Mouse (Mus musculus) embryo, embryonic 9.5 days (tissue): Measurements from ENCODE around the gene Arel1.

Experiments
- DNase-seq: peaks from one replicate; pipeline ENCODE4 v3.0.0-alpha.2; 2017; ENCODE audit errors: extremely low spot score

Arel1 gene

DNA sequence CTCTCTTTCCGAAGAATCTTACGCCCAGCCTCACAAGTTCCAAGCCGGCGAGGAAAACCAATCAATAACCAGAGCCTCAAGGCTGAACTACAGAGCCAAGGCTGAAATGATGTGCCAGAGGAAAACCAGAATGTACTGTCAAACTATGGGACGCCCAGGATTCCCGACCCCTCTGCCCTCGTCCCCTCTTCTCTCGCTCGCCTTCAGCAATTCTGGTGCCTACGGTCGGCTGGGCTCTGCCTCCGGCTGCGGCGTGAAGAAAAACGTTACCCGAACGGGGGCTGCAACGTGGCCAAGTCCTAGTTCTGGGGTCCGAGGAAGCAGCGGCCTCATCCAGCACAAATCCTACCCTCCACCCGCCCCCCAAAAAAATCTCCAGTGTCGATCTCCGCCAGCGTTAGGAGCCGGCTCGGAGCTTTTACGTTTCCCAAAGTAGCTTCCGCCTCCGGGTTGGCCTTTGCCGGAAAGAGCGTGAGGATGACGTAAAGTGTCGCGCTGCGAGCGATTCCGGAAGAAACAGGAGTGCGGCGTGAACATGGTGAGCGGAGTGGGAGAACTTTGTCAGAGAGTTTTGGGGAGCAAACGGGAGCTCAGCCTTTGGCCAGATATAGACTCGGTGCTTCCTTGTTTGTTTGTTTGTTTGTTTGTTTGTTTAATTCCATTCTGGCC lies at the start of gene Arel1, which contains the start of gene Fcf1:
TSS of gene Arel1 (minus strand) at position 473 of the 669 bp plus-strand sequence.
TSS of gene Fcf1 (plus strand) at position 470 of the 669 bp plus-strand sequence.
- peak; percentile 86 for DNase-seq

DNA sequence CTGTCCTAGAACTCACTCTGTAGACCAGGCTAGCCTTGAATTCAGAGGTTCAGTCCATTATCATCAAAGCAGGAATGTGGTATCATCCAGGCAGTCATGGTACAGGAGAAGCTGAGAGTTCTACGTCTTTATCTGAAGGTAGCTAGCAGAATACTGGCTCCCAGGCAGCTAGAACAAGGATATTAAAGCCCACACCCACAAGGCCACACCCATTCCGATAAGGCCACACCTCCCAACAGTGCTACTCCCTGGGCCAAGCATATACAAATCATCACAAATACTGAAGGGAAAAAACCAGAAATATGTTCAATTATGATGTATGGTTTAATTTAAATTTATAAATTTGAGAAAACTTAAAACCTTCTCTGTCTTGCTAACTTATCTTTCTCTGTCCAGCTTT lies 41.5 kb upstream of the Arel1 start:
- no peak for DNase-seq

DNA sequence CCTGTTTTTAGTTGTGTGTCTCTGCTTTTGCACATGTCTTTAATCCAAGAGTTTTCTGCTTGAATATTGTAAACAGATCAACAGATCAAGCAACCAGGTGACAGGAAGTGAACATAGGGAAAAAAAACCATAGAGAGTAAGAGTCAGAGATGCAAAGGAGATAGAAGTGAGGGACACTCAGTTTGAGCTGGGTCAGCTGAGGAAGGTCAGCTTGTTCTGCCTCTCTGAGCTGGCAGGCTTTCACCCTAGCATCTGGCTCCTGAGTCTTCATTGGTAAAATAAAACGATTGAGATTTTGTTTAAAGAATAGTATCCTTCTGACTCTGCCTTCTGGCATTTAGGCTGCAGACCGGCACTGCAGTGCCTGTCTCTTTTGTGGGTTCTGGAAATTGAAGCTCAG lies 39.8 kb upstream of the Arel1 start:
- no peak for DNase-seq

DNA sequence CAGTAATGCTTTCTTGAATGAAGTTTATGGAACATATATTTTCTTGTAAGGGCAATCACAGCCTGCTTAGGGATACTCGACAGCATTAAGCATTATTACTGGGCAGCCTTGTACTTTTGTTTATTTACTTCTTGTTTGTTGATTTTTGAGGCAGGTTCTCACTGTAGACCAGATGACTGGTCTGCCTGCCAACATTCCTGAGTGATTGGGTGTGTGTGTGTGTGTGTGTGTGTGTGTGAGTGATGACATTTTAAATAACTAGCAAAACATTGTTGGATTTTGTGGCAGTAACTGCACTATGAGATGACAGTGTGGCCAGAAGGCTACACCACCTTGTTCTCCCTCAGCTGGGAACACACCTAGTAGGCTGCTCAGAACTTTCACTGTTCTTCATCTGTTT lies 39.1 kb upstream of the Arel1 start:
- DNase-seq: no peak

DNA sequence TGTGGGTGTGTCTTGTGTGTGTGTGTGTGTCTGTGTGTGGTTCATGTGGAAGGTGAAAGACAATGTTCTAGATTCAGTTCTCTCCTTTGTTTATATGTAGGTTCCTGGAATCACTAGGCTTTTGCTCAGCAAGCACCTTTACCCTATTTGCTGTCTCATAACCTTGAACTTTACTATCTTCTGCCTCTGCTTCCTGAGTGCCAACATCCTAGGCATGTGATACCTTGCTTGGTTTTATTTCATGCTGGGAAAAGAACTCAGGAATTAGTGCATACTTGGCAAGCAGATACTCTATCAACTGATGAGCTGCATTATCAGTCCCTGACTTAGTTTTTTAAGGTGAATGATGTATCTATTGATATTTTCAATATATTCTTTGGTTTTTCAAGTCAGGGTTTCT lies 36.3 kb upstream of the Arel1 start:
- DNase-seq: no peak

DNA sequence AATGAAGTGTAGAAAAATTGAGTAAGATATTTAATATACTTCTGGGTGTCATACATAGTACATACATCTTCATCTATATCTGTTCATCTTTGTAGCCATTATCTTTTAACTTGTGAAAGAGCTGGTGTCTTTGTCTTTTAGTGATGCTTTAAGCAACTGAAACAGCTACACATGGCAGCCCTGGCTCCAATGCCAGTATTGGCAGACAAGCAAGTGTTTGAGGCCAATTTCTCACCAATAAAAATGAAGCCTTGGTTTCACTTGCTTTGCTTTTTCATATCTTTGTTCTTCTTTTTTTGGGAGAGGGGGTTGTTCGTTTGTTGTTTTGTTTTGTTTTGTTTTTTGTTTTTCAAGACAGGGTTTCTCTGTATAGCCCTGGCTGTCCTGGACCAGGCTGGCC lies 35.5 kb upstream of the Arel1 start:
- DNase-seq: no peak

DNA sequence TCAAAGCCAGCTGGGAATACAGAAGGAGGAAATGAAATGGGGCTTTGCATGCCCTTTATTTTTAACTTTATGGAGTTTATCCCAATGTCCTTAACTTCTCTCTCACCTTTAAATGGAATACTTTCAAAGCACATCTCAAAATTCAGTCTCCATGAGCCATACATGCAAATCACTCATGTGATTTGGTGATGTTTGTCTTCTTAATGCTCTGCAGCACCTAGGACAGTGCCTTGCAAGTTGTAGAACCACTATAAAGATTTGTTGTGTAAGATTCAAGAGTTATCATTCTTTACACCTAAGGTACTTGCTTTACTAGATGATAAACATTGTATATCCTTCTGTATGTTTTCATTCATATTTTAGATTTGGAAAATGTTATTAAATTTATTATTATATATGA lies 28.4 kb upstream of the Arel1 start:
- no peak for DNase-seq

DNA sequence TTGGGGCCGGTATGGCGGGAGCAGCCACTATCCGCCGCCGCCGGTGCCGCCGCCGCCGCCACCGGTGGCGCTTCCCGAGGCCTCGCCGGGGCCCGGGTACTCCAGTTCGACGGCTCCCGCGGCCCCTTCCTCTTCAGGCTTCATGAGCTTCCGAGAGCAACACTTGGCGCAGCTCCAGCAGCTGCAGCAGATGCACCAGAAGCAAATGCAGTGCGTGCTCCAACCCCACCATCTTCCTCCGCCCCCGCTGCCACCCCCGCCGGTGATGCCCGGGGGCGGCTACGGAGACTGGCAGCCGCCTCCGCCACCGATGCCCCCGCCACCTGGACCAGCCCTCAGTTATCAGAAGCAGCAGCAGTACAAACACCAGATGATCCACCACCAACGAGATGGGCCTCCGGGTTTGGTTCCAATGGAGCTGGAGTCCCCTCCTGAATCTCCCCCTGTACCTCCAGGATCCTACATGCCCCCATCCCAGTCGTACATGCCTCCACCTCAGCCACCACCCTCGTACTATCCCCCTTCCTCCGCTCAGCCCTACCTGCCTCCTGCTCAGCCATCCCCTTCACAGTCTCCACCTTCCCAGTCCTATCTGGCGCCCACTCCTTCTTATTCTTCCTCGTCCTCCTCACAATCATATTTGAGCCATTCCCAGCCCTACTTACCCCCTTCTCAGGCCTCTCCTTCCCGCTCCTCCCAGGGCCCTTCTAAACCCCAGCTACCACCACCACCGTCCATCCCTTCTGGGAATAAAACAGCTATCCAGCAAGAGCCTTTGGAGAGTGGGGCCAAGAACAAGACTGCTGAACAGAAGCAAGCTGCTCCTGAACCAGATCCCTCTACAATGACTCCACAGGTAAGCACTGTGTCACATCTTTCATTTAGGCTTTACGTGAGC lies 26.1 kb upstream of the Arel1 start:
- peak; percentile 10 for DNase-seq

DNA sequence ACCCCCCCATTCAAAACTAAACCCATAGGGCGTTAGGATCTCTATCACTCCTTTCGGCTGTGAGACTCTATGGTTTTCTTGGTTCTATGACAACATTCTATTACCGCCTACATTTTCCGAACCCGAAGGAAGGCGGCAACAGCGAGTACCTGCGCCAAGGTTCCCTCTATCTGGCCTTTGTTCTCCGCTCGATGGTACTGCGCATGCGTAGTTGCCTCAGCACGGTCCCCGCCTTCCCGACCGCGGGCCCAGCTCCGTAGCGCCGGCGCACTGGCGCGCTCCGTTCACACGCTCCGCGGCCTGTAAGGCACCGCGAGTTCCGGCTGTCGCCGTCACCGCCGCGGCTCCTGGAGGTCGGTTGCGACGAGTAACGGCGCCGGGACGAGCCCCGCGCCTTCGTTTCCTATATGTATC lies 25.4 kb upstream of the Arel1 start, which contains the start of gene Ylpm1:
TSS of gene Ylpm1 (plus strand) at position 239 of the 414 bp plus-strand sequence.
- peak; percentile 95 for DNase-seq

DNA sequence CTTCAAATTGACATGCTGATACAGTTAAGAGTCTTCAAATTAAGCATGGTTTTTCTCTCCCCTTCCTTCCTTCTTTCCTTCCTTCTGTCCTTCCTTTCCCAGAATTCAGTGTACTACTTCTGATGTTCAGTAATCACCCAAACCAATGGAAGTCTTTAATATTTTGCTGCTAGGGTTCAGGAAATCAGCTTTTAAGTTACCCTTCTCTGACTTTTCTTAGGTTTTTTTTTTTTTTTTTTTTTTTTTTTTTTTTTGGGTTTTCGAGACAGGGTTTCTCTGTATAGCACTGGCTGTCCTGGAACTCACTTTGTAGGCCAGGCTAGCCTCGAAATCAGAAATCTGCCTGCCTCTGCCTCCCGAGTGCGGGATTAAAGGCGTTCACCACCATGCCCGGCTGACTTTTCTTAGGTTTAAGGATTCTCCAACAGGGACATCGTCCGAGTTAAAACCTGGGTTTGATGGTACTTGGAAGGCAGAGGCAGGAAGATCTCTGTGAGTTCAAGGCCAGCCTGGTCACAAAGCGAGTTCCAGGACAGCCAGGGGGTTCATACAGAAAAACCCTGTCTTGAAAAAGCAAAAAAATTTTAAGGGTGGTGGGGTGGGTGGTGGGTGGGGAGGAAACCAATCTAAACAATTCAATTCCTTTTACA lies 24.5 kb upstream of the Arel1 start:
- DNase-seq: peak; percentile 1

DNA sequence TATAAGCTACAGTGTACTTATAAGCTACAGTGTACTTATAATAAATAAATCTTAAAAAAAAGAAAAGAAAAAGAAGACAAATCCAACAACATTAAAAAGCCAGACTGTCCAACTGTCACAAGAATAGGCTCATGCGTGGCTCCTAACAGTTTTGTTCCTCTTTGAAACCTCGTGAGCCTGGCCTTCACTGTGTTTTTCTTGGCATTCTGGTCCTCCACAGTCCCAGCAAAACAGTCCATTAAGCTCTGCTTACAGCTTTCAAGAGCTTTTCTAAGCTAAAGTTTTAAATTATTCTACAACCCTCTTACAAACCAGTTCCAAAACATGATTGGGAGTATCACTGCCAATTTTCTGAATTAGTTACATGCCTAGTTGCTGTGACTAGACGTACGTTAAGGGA lies 18.8 kb upstream of the Arel1 start:
- no peak for DNase-seq

DNA sequence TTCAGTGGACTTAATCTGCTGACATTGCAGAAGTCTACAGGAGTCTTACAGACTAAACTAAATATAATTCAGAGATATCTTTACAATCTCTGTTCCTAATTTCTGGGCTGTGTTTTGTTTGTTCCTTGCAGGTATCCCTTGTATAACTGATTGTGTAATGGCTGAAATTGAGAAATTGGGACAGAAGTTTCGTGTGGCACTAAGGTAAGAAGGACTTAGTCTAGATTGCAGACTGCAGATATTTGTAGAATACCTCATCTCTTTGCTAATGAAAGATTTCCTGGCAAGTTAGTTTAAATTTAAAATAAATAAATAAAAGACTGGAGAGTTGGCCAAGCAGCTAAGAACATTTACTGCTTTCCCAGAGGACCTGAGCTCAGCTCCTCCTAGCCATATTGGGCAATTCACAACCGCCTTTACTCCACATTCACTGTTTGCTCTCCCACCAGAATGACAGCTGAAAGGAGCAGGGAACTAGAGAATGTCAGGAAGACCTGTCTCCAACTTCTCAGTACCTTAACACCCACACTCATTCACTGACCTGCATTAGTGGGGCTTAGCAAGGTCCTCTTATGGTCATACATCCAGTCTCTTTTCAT lies 8.7 kb upstream of the Arel1 start:
- DNase-seq: no peak

DNA sequence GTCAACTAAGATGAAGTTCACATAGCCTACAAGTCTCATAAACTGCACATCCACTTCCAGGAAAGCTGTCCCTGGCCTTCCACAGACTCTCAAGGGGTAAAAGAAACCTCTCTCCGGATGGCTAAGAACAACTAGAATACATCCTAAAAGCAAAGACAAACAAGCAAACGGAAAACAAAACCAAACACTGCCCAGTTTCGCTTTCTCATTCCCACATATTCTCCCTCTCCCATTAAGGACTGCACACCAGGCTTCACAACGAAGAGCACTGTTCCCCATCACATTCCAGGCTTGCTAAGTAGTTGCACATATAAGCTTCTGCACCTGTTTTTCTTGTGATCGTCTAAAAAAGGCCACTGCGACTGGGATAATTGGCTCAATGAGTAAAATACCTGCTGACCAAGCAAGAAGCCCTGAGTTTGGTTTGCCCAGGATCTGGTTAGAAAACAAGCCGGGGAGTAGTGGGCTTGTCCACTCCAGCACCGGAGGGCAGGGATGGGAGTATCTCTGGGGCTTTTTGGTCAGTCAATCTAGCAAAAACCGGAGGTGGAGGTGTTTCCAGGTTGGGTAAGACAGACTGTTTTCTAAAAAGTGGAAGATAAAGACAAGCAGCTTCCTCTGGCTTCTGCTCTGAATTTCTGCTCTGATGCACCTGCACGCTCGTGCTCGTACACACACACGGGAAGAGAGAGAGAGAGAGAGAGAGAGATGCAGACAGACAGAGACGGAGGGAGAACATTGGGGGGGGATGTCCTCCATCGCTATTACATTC lies 858 bp downstream of the Arel1 start:
- DNase-seq: no peak

DNA sequence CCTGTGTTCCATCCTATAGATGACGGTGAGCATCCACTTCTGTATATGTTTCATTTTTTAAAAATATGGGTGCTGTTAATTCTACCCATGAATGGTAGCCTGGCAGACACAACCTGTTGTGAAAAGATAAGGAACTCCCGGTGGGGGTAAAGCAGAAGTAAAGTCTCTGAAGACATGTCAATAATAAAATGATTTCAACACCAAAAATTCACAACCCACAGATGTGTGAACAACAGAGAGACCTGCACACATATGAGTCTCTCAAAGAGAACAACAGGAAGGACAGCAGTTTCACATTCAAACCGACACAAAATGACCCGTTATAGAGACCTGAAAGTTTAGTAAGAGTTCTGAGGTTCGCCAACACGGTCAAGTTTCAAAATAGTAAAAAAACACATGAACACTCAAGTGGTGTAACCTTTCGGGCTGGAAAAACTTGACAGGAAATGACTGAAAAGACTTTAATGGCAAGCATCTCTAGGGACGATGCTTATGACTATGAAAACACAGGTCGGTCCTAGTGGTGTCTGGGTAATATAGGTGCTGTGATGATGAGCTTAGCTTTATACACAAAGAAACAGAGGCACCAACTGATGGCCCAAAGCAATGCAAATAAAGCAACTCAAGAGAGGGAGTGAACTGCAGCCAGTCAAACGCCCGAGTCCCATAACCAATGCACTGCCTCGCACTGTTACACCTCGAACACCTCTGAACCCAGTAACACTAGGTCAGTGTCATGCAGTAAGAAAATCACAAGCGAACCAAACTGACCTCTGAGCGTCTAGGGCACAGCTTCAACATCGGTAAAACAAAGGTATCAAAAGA lies 1.7 kb downstream of the Arel1 start:
- DNase-seq: no peak

DNA sequence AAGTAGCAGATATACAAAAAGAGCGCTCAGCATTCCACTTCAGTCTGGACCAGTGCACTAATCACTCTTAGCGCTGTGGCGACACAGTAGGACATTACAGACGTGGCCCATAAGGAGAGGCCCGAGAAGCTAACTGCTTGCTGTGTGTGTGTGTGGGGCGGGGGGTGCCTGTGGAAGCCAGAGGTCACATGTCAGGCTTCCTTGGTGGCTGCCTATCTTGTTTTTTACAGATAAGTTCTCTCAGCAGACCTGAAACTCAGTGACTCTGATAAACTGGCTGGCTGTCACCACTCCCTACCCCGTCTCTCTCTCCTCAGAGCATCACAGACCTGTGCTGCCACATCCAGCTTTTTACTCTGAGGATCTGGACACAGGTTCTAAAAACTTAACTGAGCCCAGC lies 8.1 kb downstream of the Arel1 start:
- no peak for DNase-seq

DNA sequence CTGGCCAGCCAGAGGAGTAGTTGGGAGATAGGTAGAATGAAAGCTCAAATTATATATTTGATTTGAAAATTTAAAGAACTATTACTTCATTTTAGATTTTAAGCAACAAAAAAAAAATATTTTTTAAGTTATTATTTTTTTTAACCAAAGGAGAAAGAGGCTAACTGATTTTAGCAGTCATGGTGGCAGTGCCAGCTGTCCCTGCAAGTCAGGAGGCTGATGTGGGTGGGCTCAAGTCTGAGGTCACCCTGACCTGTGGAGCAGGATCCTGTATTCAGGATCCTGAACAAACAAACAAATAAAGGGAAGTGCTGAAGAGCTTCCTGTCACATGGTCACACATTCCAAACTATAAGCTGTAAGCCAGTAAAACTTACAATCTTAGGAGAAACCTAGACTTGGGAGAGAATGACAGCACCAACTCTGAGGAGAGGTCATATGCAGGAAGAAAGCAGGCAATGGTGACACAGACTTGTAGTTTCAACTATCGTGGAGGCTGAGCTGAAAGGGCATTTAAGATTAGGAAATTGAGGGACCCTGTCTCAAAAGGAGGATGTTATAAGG lies 11.8 kb downstream of the Arel1 start:
- no peak for DNase-seq

DNA sequence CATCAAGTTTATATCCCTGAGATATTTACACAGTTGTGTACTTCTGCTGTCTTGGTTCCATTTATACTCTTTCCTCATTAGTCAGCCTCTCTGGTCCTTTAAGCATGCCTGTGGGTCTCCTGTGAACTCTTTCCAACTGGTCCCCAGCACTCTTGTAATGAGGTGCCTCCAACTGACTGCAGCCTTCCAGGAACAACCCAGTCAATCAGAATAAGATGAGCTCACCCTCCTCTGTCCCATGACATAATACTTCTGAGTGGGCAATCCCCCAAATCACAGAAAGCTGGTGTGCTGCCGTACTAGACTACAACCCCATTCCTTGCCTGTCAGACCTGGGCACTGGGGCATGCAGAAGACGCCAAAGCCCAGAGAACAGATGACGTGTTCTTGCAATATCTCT lies 14.4 kb downstream of the Arel1 start:
- DNase-seq: no peak

DNA sequence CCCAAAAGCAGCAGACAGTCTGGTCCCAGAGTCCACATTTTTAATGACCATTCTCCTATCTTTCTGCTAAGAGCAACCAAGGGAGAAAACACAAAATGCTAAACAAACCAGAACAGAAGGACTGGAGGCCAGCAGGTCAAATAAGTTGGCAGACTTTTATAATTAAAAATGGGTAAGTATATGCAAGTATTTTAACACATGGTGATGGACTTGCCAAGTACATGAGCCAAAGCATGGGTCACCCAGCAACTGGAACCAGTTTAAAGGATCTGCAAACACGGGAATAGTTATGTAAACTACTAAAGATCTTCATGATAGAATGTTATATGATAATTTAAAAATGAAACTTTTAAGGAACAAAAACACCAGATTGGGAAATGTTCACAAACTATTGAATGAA lies 18.3 kb downstream of the Arel1 start:
- DNase-seq: no peak

DNA sequence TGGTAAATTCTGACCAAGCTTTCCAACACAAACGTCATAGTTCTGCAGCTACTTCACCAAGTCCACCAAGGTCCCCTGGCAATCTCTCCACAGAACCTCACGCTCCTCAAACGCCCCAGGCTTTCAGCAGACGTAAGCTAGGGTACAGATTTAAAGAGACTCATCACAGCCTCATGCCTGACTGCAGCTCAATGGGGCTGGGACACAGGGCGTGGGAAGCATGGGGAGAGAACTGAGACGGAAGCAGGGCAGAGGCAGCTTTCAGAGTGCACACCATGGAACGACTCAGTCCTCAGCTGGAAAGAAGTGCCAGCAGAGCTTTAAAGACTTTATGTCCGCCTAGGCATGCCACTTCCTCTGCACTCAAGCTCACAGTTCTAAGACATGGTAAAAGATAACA lies 19.2 kb downstream of the Arel1 start:
- DNase-seq: no peak

DNA sequence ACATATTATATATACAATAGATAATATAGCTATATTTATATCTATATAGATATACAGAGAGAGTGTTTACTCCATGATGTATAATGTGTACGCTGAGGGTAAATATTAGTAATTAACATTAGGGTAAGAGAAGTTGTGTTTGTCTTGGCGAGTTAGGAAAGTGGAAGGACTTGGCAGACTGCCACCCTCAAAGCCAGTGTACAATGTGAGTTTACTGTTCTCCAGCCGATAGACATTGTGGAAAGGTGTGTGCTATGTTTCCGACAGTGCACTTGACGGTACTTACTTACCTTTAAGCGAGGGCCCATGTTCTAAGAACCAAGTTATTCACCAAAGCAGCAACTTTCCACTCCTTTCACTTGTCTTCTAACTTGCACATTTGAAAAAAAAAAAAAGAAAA lies 19.9 kb downstream of the Arel1 start:
- no peak for DNase-seq
